Mouse (Mus musculus) adrenal gland, postnatal 10 days (tissue): ENCODE measurements around the gene Ly6g5c. TPM values are rescaled to one million over a fixed set of nuclear protein-coding genes. Genes with fewer than 3 reads are reported as not detected.
"Not testable (repeated sequence)": the region's sequence is repeated elsewhere in the genome, so short reads cannot be mapped to it uniquely, and the experiment has no call there.

ENCODE experiments used
- DNase-seq: peaks from one replicate; pipeline ENCODE4 v3.0.0; 2021; ENCODE audit warnings: mixed read lengths
- total RNA-seq, 2 experiments: library from RNA; stranded (reverse); gene quantifications; 2 replicates each; pipeline ENCODE4 v1.2.3; 2021

Gene Ly6g5c
- total RNA-seq, 2 experiments from 2014 or later = not detected

GRCm38 (mm10) chr17:35111774-35112173 is 3.7 kb downstream of the Ly6g5c start:
- DNase-seq = no peak

- no peak for DNase-seq
These were observed 7.3 kb downstream of the Ly6g5c start, which contains the start of gene Ly6g5b for GRCm38 (mm10) chr17:35115046-35116019. Gene Ly6g5b (minus strand): TSS chr17:35115428.

- peak; percentile 72 for DNase-seq
These were observed 12.7 kb downstream of the Ly6g5c start for GRCm38 (mm10) chr17:35120745-35121142.

- DNase-seq = peak; percentile 98
These were observed 13.2 kb downstream of the Ly6g5c start, which contains the start of gene Gpank1 for GRCm38 (mm10) chr17:35121143-35121799. Gene Gpank1 (plus strand): TSS chr17:35121455.

- peak; percentile 67 for DNase-seq
These were observed 13.8 kb downstream of the Ly6g5c start, which contains the start of gene Csnk2b for GRCm38 (mm10) chr17:35121871-35122303. Gene Csnk2b (minus strand): TSS chr17:35122053.

GRCm38 (mm10) chr17:35123287-35123686 is 15.2 kb downstream of the Ly6g5c start:
- not testable (repeated sequence) for DNase-seq

GRCm38 (mm10) chr17:35124261-35124896 is 16.3 kb downstream of the Ly6g5c start:
- DNase-seq = not testable (repeated sequence)

GRCm38 (mm10) chr17:35125081-35125480 is 17.0 kb downstream of the Ly6g5c start:
- no peak for DNase-seq

GRCm38 (mm10) chr17:35125578-35125977 is 17.5 kb downstream of the Ly6g5c start:
- DNase-seq = no peak

GRCm38 (mm10) chr17:35126206-35126611 is 18.1 kb downstream of the Ly6g5c start, which contains the start of gene D17H6S53E:
Gene D17H6S53E (plus strand): TSS chr17:35126373.
- peak; percentile 88 for DNase-seq

- DNase-seq = no peak
These were observed 18.9 kb downstream of the Ly6g5c start for GRCm38 (mm10) chr17:35127017-35127416.

- no peak for DNase-seq
These were observed 20.9 kb downstream of the Ly6g5c start for GRCm38 (mm10) chr17:35128996-35129395.

GRCm38 (mm10) chr17:35131038-35131437 is 23.0 kb downstream of the Ly6g5c start:
- DNase-seq = no peak

- no peak for DNase-seq
These were observed 23.6 kb downstream of the Ly6g5c start, which contains the start of gene Apom for GRCm38 (mm10) chr17:35131500-35132173. Gene Apom (minus strand): TSS chr17:35132050.

GRCm38 (mm10) chr17:35132174-35132560 is 24.1 kb downstream of the Ly6g5c start:
- no peak for DNase-seq

GRCm38 (mm10) chr17:35133517-35133916 is 25.4 kb downstream of the Ly6g5c start:
- no peak for DNase-seq

- DNase-seq = peak; percentile 96
These were observed 26.9 kb downstream of the Ly6g5c start, which contains the start of gene Bag6 for GRCm38 (mm10) chr17:35134801-35135590. Gene Bag6 (plus strand): TSS chr17:35135178.

GRCm38 (mm10) chr17:35135591-35136320 is 27.7 kb downstream of the Ly6g5c start:
- no peak for DNase-seq

- DNase-seq = no peak
These were observed 31.2 kb downstream of the Ly6g5c start for GRCm38 (mm10) chr17:35139269-35139668.

GRCm38 (mm10) chr17:35140490-35140996 is 32.5 kb downstream of the Ly6g5c start:
- peak; percentile 75 for DNase-seq
